Mouse (Mus musculus) MEL (cell line): ENCODE results near the gene Olfr49. TPM values are rescaled to one million over a fixed set of nuclear protein-coding genes. Genes with fewer than 3 reads are reported as not detected.

Experiments
- DNase-seq: peaks from one replicate; pipeline ENCODE4 v3.0.0; 2011; ENCODE audit warnings: low read depth, low spot score
- H3K27ac ChIP-seq: 2 replicates; pipeline ENCODE4 v1.5.1; 2012; ENCODE audit warnings: low read depth, mild to moderate bottlenecking, control low read depth, low read length, moderate library complexity; ENCODE audit not compliant: control insufficient read depth
- H3K27me3 ChIP-seq, 2 experiments: fragments of 150-350 bp in 1 of 2; sonication (generic) in 1 of 2; 2 replicates each; pipeline ENCODE4 v1.6.1; 2012; ENCODE audit warnings: low read length in 2 of 2, mild to moderate bottlenecking in 2 of 2, improper control_type of control experiment in 1 of 2, moderate library complexity in 1 of 2; ENCODE audit not compliant: insufficient read depth in 2 of 2, control insufficient read depth in 1 of 2
- H3K36me3 ChIP-seq, 2 experiments: 2 replicates each; pipeline ENCODE4 v1.6.1; 2012 to 2014; ENCODE audit warnings: low read length in 2 of 2, improper control_type of control experiment in 1 of 2, inconsistent platforms in 1 of 2, mild to moderate bottlenecking in 1 of 2; ENCODE audit not compliant: insufficient read depth in 2 of 2, control insufficient read depth in 1 of 2
- H3K4me1 ChIP-seq, 2 experiments: fragments of 150-350 bp in 1 of 2; sonication (generic) in 1 of 2; 2 replicates each; pipeline ENCODE4 v1.6.1; 2012; ENCODE audit warnings: low read length in 2 of 2, improper control_type of control experiment in 1 of 2, mild to moderate bottlenecking in 1 of 2; ENCODE audit not compliant: insufficient read depth in 2 of 2, control insufficient read depth in 1 of 2
- H3K4me3 ChIP-seq, 2 experiments: fragments of 150-350 bp in 1 of 2; sonication (generic) in 1 of 2; 2 replicates each; pipeline ENCODE4 v1.5.1; 2012; ENCODE audit warnings: low read depth in 2 of 2, low read length in 2 of 2, mild to moderate bottlenecking in 2 of 2, moderate library complexity in 2 of 2, control low read depth in 1 of 2, improper control_type of control experiment in 1 of 2; ENCODE audit not compliant: control insufficient read depth in 1 of 2, insufficient read depth in 1 of 2
- H3K79me2 ChIP-seq: 2 replicates; pipeline ENCODE4 v1.6.1; 2012; ENCODE audit warnings: mild to moderate bottlenecking, low read length, moderate library complexity; ENCODE audit not compliant: control insufficient read depth, poor library complexity, insufficient read depth
- H3K9ac ChIP-seq: 2 replicates; pipeline ENCODE4 v1.6.1; 2012; ENCODE audit warnings: low read depth, mild to moderate bottlenecking, control low read depth, low read length, moderate library complexity; ENCODE audit not compliant: control insufficient read depth, poor library complexity, severe bottlenecking
- H3K9me3 ChIP-seq: fragments of 150-350 bp; sonication (generic); replicated peaks from 2 replicates; pipeline ENCODE4 v1.6.1; 2012; ENCODE audit warnings: mild to moderate bottlenecking, low read length, improper control_type of control experiment, moderate library complexity; ENCODE audit not compliant: insufficient read depth
- BHLHE40 ChIP-seq: IDR thresholded peaks from 2 replicates; pipeline ENCODE4 v1.6.1; 2012; ENCODE audit warnings: low read depth, mild to moderate bottlenecking, inconsistent platforms, low read length, improper control_type of control experiment, borderline replicate concordance
- CHD1 ChIP-seq: IDR thresholded peaks from 2 replicates; pipeline ENCODE4 v1.6.1; 2012; ENCODE audit warnings: low read depth, mild to moderate bottlenecking, inconsistent platforms, low read length, improper control_type of control experiment
- ETS1 ChIP-seq: IDR thresholded peaks from 2 replicates; pipeline ENCODE4 v1.6.1; 2012; ENCODE audit warnings: low read depth, mild to moderate bottlenecking, inconsistent platforms, low read length, improper control_type of control experiment, moderate library complexity
- GABPA ChIP-seq: IDR thresholded peaks from 2 replicates; pipeline ENCODE4 v1.6.1; 2012; ENCODE audit warnings: low read depth, mild to moderate bottlenecking, inconsistent platforms, low read length, improper control_type of control experiment, moderate library complexity
- GATA1 ChIP-seq: IDR thresholded peaks from 2 replicates; pipeline ENCODE4 v1.6.1; 2011; ENCODE audit warnings: low read depth, low read length, improper control_type of control experiment
- JUND ChIP-seq: IDR thresholded peaks from 2 replicates; pipeline ENCODE4 v1.6.1; 2011; ENCODE audit warnings: low read depth, mild to moderate bottlenecking, improper control_type of control experiment, low read length
- KAT2A ChIP-seq: conservative IDR thresholded peaks from 2 replicates; pipeline ENCODE4 v1.6.1; 2012; ENCODE audit warnings: low read depth, low read length, improper control_type of control experiment, inconsistent platforms
- MAFK ChIP-seq: IDR thresholded peaks from 2 replicates; pipeline ENCODE4 v1.6.1; 2011; ENCODE audit warnings: low read depth, mild to moderate bottlenecking, low read length, improper control_type of control experiment, borderline replicate concordance
- MAX ChIP-seq: IDR thresholded peaks from 2 replicates; pipeline ENCODE4 v1.6.1; 2011; ENCODE audit warnings: low read length, improper control_type of control experiment
- MYB ChIP-seq: IDR thresholded peaks from 2 replicates; pipeline ENCODE4 v1.6.1; 2011; ENCODE audit warnings: mild to moderate bottlenecking, low read depth, low read length, improper control_type of control experiment
- MYC ChIP-seq: IDR thresholded peaks from 2 replicates; pipeline ENCODE4 v1.6.1; 2011; ENCODE audit warnings: low read depth, mild to moderate bottlenecking, low read length, improper control_type of control experiment, moderate library complexity
- POLR2AphosphoS2 ChIP-seq: IDR thresholded peaks from 2 replicates; pipeline ENCODE4 v1.6.1; 2011; ENCODE audit warnings: low read length, improper control_type of control experiment
- RCOR1 ChIP-seq: IDR thresholded peaks from 2 replicates; pipeline ENCODE4 v1.6.1; 2012; ENCODE audit warnings: low read depth, mild to moderate bottlenecking, inconsistent platforms, low read length, improper control_type of control experiment
- SIN3A ChIP-seq: IDR thresholded peaks from 2 replicates; pipeline ENCODE4 v1.6.1; 2012; ENCODE audit warnings: low read length, improper control_type of control experiment, inconsistent platforms
- SMC3 ChIP-seq: IDR thresholded peaks from 2 replicates; pipeline ENCODE4 v1.6.1; 2011; ENCODE audit warnings: low read depth, low read length, improper control_type of control experiment
- TAL1 ChIP-seq: IDR thresholded peaks from 2 replicates; pipeline ENCODE4 v1.6.1; 2012; ENCODE audit warnings: mild to moderate bottlenecking, inconsistent platforms, low read length, moderate library complexity, mixed read lengths
- UBTF ChIP-seq: IDR thresholded peaks from 2 replicates; pipeline ENCODE4 v1.6.1; 2012; ENCODE audit warnings: low read depth, mild to moderate bottlenecking, inconsistent platforms, low read length, improper control_type of control experiment, moderate library complexity, borderline replicate concordance; ENCODE audit not compliant: insufficient read depth
- USF2 ChIP-seq, 2 experiments: IDR thresholded peaks; 2 replicates each; pipeline ENCODE4 v1.6.1; 2011 to 2012; ENCODE audit warnings: improper control_type of control experiment in 2 of 2, low read length in 2 of 2, borderline replicate concordance in 1 of 2, inconsistent platforms in 1 of 2, low read depth in 1 of 2, mild to moderate bottlenecking in 1 of 2; ENCODE audit not compliant: insufficient read depth in 1 of 2
- ZC3H11A ChIP-seq: IDR thresholded peaks from 2 replicates; pipeline ENCODE4 v1.6.1; 2012; ENCODE audit warnings: low read depth, mild to moderate bottlenecking, inconsistent platforms, low read length, improper control_type of control experiment
- ZNF384 ChIP-seq: IDR thresholded peaks from 2 replicates; pipeline ENCODE4 v1.6.1; 2012; ENCODE audit warnings: low read depth, mild to moderate bottlenecking, inconsistent platforms, low read length, improper control_type of control experiment
- polyA plus RNA-seq, 2 experiments: library from polyadenylated mRNA; stranded (reverse) in 1 of 2; unstranded in 1 of 2; fragments of >175 nt in 1 of 2; fragments of >200 nt in 1 of 2; gene quantifications; 2 replicates each; pipeline versions ENCODE4 v1.2.1 to v1.2.4; 2012; ENCODE audit warnings: low replicate concordance in 2 of 2, low read depth in 1 of 2; ENCODE audit not compliant: insufficient read length in 2 of 2, insufficient read depth in 1 of 2, missing spikeins in 1 of 2
- total RNA-seq: library from RNA; depleted of rRNA; stranded (reverse); fragments of 300-350 nt; gene quantifications from 2 replicates; pipeline ENCODE4 v1.2.3, GENCODE M21; 2012

Olfr49 gene
- total and polyA plus RNA-seq, 3 experiments = not detected

GRCm38 (mm10) chr14:54232143-54232542 lies 52.6 kb downstream of the Olfr49 start:
- no peak for DNase-seq
- no peak for TF ChIP-seq USF2 (IDR thresholded peaks at IDR 0.05; ENCODE audit: borderline replicate concordance in 1 of 2, insufficient read depth in 1 of 2, low read depth in 1 of 2, low read length in 2 of 2)
- no peak for TF ChIP-seq GATA1
- TF ChIP-seq MYC = no peak
- TF ChIP-seq CHD1 = no peak
- TF ChIP-seq GABPA = no peak
- no peak for TF ChIP-seq MAX
- no peak for TF ChIP-seq KAT2A
- TF ChIP-seq JUND = no peak
- no peak for TF ChIP-seq UBTF
- Histone ChIP-seq H3K79me2 (no peaks in the 10 kb centered on the region), H3K27ac (no peak overlapping the region), H3K4me1 (peaks cover 0 to 5% of the 10 kb centered on the region in 2 experiments; a peak in 2 of 4 replicates), H3K4me3 (no peak overlapping the region), H3K27me3 (no peaks in the 10 kb centered on the region), H3K9ac (no peak overlapping the region), H3K9me3 (no peaks in the 10 kb centered on the region), H3K36me3 (peaks cover under 1% of the 10 kb centered on the region in 2 experiments; a peak in 1 of 4 replicates)

- no peaks in the 10 kb centered on the region for H3K79me2 ChIP-seq
- no peak overlapping the region for H3K27ac ChIP-seq
- peaks cover 6 to 9% of the 10 kb centered on the region in 2 experiments for H3K4me1 ChIP-seq
- no peak overlapping the region for H3K4me3 ChIP-seq
- H3K9ac ChIP-seq = no peak overlapping the region
- TF ChIP-seq SIN3A = no peak
- TF ChIP-seq USF2 (IDR thresholded peaks at IDR 0.05; ENCODE audit: borderline replicate concordance in 1 of 2, insufficient read depth in 1 of 2, low read depth in 1 of 2, low read length in 2 of 2) = no peak
- TF ChIP-seq ETS1 = no peak
- TF ChIP-seq MAFK = no peak
- no peak for TF ChIP-seq TAL1
- TF ChIP-seq ZC3H11A = no peak
- no peak for TF ChIP-seq ZNF384
- TF ChIP-seq SMC3 = no peak
- no peak for TF ChIP-seq JUND
- TF ChIP-seq BHLHE40 = no peak
- no peak for TF ChIP-seq POLR2AphosphoS2
- no peak for TF ChIP-seq MYC
- TF ChIP-seq RCOR1 = no peak
- no peak for TF ChIP-seq MYB
- no peak for TF ChIP-seq MAX
- peaks cover 0 to 7% of the 10 kb centered on the region in 2 experiments; a peak in 2 of 4 replicates for H3K36me3 ChIP-seq
- H3K9me3 ChIP-seq = no peaks in the 10 kb centered on the region
- H3K27me3 ChIP-seq = no peaks in the 10 kb centered on the region
- DNase-seq = no peak
Measured at GRCm38 (mm10) chr14:54231176-54231956, 53.4 kb downstream of the Olfr49 start.
